Mouse (Mus musculus) frontal cortex, postnatal 36 days (tissue): ENCODE results near the gene Copb1.

Experiments
- DNase-seq, 2 experiments: peaks; one replicate each; pipeline ENCODE4 v3.0.0; 2022; ENCODE audit warnings: low spot score in 2 of 2

Copb1 gene

GRCm38 (mm10) chr7:114253885-114254833, at the start of gene Copb1:
Gene Copb1 (minus strand): TSS chr7:114254711.
- peak; percentile 91 to 94 for DNase-seq

- DNase-seq: no peak
Observed at GRCm38 (mm10) chr7:114301293-114301782, 46.8 kb upstream of the Copb1 start.

GRCm38 (mm10) chr7:114300782-114301181, 46.3 kb upstream of the Copb1 start:
- no peak for DNase-seq

- DNase-seq: no peak
Observed at GRCm38 (mm10) chr7:114299247-114299646, 44.7 kb upstream of the Copb1 start.

- DNase-seq: no peak
Observed at GRCm38 (mm10) chr7:114294698-114295097, 40.2 kb upstream of the Copb1 start.

- no peak for DNase-seq
Observed at GRCm38 (mm10) chr7:114293903-114294302, 39.4 kb upstream of the Copb1 start.

- DNase-seq: peak in 1 of 2 experiments; percentile 60
Observed at GRCm38 (mm10) chr7:114292501-114292971, 38.0 kb upstream of the Copb1 start.

GRCm38 (mm10) chr7:114291461-114292335, 37.2 kb upstream of the Copb1 start:
- no peak for DNase-seq

GRCm38 (mm10) chr7:114290078-114290506, 35.6 kb upstream of the Copb1 start:
- no peak for DNase-seq

- no peak for DNase-seq
Observed at GRCm38 (mm10) chr7:114284296-114284910, 29.9 kb upstream of the Copb1 start.

- DNase-seq: no peak
Observed at GRCm38 (mm10) chr7:114283006-114283405, 28.5 kb upstream of the Copb1 start.

- no peak for DNase-seq
Observed at GRCm38 (mm10) chr7:114281671-114282070, 27.2 kb upstream of the Copb1 start.

- DNase-seq: peak; percentile 95 to 98
Observed at GRCm38 (mm10) chr7:114276005-114276752, 21.7 kb upstream of the Copb1 start, which contains the start of gene Psma1. Gene Psma1 (minus strand): TSS chr7:114276118.

- no peak for DNase-seq
Observed at GRCm38 (mm10) chr7:114275372-114276004, 21.0 kb upstream of the Copb1 start.

- no peak for DNase-seq
Observed at GRCm38 (mm10) chr7:114268446-114268845, 13.9 kb upstream of the Copb1 start.

GRCm38 (mm10) chr7:114251684-114252083, 2.8 kb downstream of the Copb1 start:
- DNase-seq: no peak

- DNase-seq: no peak
Observed at GRCm38 (mm10) chr7:114233980-114234379, 20.5 kb downstream of the Copb1 start.

GRCm38 (mm10) chr7:114232982-114233381, 21.5 kb downstream of the Copb1 start:
- DNase-seq: no peak

- DNase-seq: no peak
Observed at GRCm38 (mm10) chr7:114231857-114232256, 22.7 kb downstream of the Copb1 start.

- no peak for DNase-seq
Observed at GRCm38 (mm10) chr7:114226521-114226920, 28.0 kb downstream of the Copb1 start.
